Mouse (Mus musculus) liver, embryonic 16.5 days (tissue): ENCODE results near the gene Tulp1. TPM values are rescaled to one million over a fixed set of nuclear protein-coding genes. Genes with fewer than 3 reads are reported as not detected.
A peak's percentile ranks its signal among the peaks of the same experiment; 100 is the strongest.
"Not testable (repeated sequence)": the region's sequence is repeated elsewhere in the genome, so short reads cannot be mapped to it uniquely, and the experiment has no call there.

ENCODE experiments used
- ATAC-seq: fragments of 200-750 bp; cut with Nextera tagmentation; 2 replicates; pipeline ENCODE4 v1.8.0; 2017; ENCODE audit warnings: low read depth, mild to moderate bottlenecking, moderate number of reproducible peaks, moderate library complexity
- H3K27ac ChIP-seq: fragments of 300-500 bp; sonication (generic); 2 replicates; pipeline ENCODE4 v1.5.1; 2014; ENCODE audit warnings: mild to moderate bottlenecking, low read length
- H3K27me3 ChIP-seq: fragments of 300-500 bp; sonication (generic); 2 replicates; pipeline ENCODE4 v1.6.1; 2014; ENCODE audit warnings: low read depth, low read length, mixed read lengths; ENCODE audit not compliant: control insufficient read depth, insufficient read depth
- H3K36me3 ChIP-seq: fragments of 300-500 bp; sonication (generic); 2 replicates; pipeline ENCODE4 v1.6.1; 2014; ENCODE audit warnings: mild to moderate bottlenecking; ENCODE audit not compliant: control insufficient read depth, insufficient read depth
- H3K4me1 ChIP-seq: fragments of 300-500 bp; sonication (generic); 2 replicates; pipeline ENCODE4 v1.6.1; 2014; ENCODE audit warnings: low read depth, low read length, mixed read lengths; ENCODE audit not compliant: control insufficient read depth
- H3K4me2 ChIP-seq: fragments of 300-500 bp; sonication (generic); 2 replicates; pipeline ENCODE4 v1.6.1; 2014; ENCODE audit warnings: low read depth, low read length, mixed read lengths
- H3K4me3 ChIP-seq: fragments of 300-500 bp; sonication (generic); 2 replicates; pipeline ENCODE4 v1.5.1; 2014; ENCODE audit warnings: low read depth, mild to moderate bottlenecking, low read length
- H3K9ac ChIP-seq: fragments of 300-500 bp; sonication (generic); 2 replicates; pipeline ENCODE4 v1.6.1; 2014; ENCODE audit warnings: low read depth, low read length
- H3K9me3 ChIP-seq: fragments of 300-500 bp; sonication (generic); replicated peaks from 2 replicates; pipeline ENCODE4 v1.6.1; 2016; ENCODE audit warnings: low read length; ENCODE audit not compliant: control insufficient read depth
- WGBS: fragments of 180-500 bp; shearing (Covaris S2); extraction: QIAGEN DNeasy Blood & Tissue Kit; methylation state at CpG from one replicate; pipeline ENCODE4 v1.1.7; 2014; ENCODE audit not compliant: insufficient replicate concordance; 5-methylcytosine and 5-hydroxymethylcytosine counted together
- polyA plus RNA-seq: library from polyadenylated mRNA; unstranded; fragments of >200 nt; fragmentation: Nextera tagmentation; extraction: Ambion mirVana; gene quantifications from 2 replicates; pipeline ENCODE4 v1.2.1, GENCODE M21; 2015

Gene Tulp1
- polyA plus RNA-seq, 1 experiment from 2014 or later: not detected

- ATAC-seq: no peak
- WGBS: 58% methylated on average over 9 of the region's 9 CpGs
- Histone ChIP-seq H3K4me1 (peaks cover 3% of the 10 kb centered on the region; the same call in 1 of the 2 replicates), H3K4me2 (no peak overlapping the region), H3K4me3 (no peak overlapping the region), H3K27me3 (peaks cover 67% of the 10 kb centered on the region), H3K36me3 (no peaks in the 10 kb centered on the region), H3K27ac (no peak overlapping the region), H3K9me3 (no peaks in the 10 kb centered on the region), H3K9ac (no peak overlapping the region)
Measured at GRCm38 (mm10) chr17:28360531-28361277, 4.3 kb downstream of the Tulp1 start.

GRCm38 (mm10) chr17:28358576-28359261, 6.3 kb downstream of the Tulp1 start:
- H3K27ac ChIP-seq, ATAC-seq, H3K4me3 ChIP-seq, H3K36me3 ChIP-seq, H3K4me2 ChIP-seq, H3K9ac ChIP-seq, H3K9me3 ChIP-seq, H3K4me1 ChIP-seq: not testable (repeated sequence)
- peaks cover 49% of the 10 kb centered on the region for H3K27me3 ChIP-seq
- 23% methylated on average over 24 of the region's 24 CpGs for WGBS

- ATAC-seq: no peak
- Histone ChIP-seq H3K9ac (no peak overlapping the region), H3K27ac (no peak overlapping the region), H3K4me3 (no peak overlapping the region), H3K4me2 (no peak overlapping the region), H3K27me3 (peaks cover 32% of the 10 kb centered on the region), H3K4me1 (peaks cover 15% of the 10 kb centered on the region), H3K36me3 (no peaks in the 10 kb centered on the region), H3K9me3 (no peaks in the 10 kb centered on the region)
- 77% methylated on average over 12 of the region's 12 CpGs for WGBS
Measured at GRCm38 (mm10) chr17:28355871-28356270, 9.2 kb downstream of the Tulp1 start.

GRCm38 (mm10) chr17:28352018-28352417, 13.0 kb downstream of the Tulp1 start:
- ATAC-seq: peak; percentile 49
- no peaks in the 10 kb centered on the region for H3K9me3 ChIP-seq
- H3K9ac ChIP-seq: no peak overlapping the region
- H3K36me3 ChIP-seq: no peaks in the 10 kb centered on the region
- peaks cover 16% of the 10 kb centered on the region for H3K4me1 ChIP-seq
- no peak overlapping the region for H3K27ac ChIP-seq
- peak overlapping the region; percentile 95 for H3K4me2 ChIP-seq
- peaks cover 37% of the 10 kb centered on the region for H3K27me3 ChIP-seq
- H3K4me3 ChIP-seq: peak overlapping the region; percentile 69; the same call in 1 of the 2 replicates
- 12% methylated on average over 11 of the region's 11 CpGs for WGBS

- peak overlapping the region; percentile 95 for H3K4me2 ChIP-seq
- peak overlapping the region; percentile 57; the same call in 1 of the 2 replicates for H3K27ac ChIP-seq
- ATAC-seq: no peak
- 2% methylated on average over 28 of the region's 29 CpGs for WGBS
- peak overlapping the region; percentile 63 for H3K9ac ChIP-seq
- no peaks in the 10 kb centered on the region for H3K9me3 ChIP-seq
- peaks cover 16% of the 10 kb centered on the region for H3K4me1 ChIP-seq
- peaks cover 37% of the 10 kb centered on the region for H3K27me3 ChIP-seq
- H3K36me3 ChIP-seq: no peaks in the 10 kb centered on the region
- H3K4me3 ChIP-seq: peak overlapping the region; percentile 69
Measured at GRCm38 (mm10) chr17:28351353-28351890, 13.6 kb downstream of the Tulp1 start.

GRCm38 (mm10) chr17:28350466-28351352, 14.3 kb downstream of the Tulp1 start, which contains the start of gene Tead3:
TSS of gene Tead3 (minus strand) at chr17:28350817.
- H3K4me1 ChIP-seq: peaks cover 21% of the 10 kb centered on the region
- H3K27me3 ChIP-seq: peaks cover 40% of the 10 kb centered on the region
- H3K9ac ChIP-seq: peak within 1 kb of the TSS; percentile 63
- no peaks in the 10 kb centered on the region for H3K9me3 ChIP-seq
- H3K27ac ChIP-seq: peak within 1 kb of the TSS; percentile 57
- peak within 1 kb of the TSS; percentile 95 for H3K4me2 ChIP-seq
- H3K36me3 ChIP-seq: no peaks in the 10 kb centered on the region
- ATAC-seq: peak; percentile 75
- peak within 1 kb of the TSS; percentile 69 for H3K4me3 ChIP-seq
- WGBS: under 1% methylated on average over 55 of the region's 73 CpGs

- peak overlapping the region; percentile 55 for H3K27ac ChIP-seq
- peaks cover 24% of the 10 kb centered on the region for H3K4me1 ChIP-seq
- WGBS: under 1% methylated on average over 52 of the region's 54 CpGs
Measured at GRCm38 (mm10) chr17:28349901-28350465, 15.0 kb downstream of the Tulp1 start.

GRCm38 (mm10) chr17:28349264-28349880, 15.7 kb downstream of the Tulp1 start:
- no peaks in the 10 kb centered on the region for H3K36me3 ChIP-seq
- 27% methylated on average over 13 of the region's 13 CpGs for WGBS
- H3K27me3 ChIP-seq: peaks cover 46% of the 10 kb centered on the region
- peak overlapping the region; percentile 57 for H3K9ac ChIP-seq
- H3K4me3 ChIP-seq: peak overlapping the region; percentile 69
- ATAC-seq: no peak
- no peak overlapping the region for H3K27ac ChIP-seq
- peaks cover 24% of the 10 kb centered on the region for H3K4me1 ChIP-seq
- H3K9me3 ChIP-seq: no peaks in the 10 kb centered on the region
- H3K4me2 ChIP-seq: peak overlapping the region; percentile 95

More at GRCm38 (mm10) chr17:28349901-28350465, 15.0 kb downstream of the Tulp1 start:
- peak; percentile 59 for ATAC-seq
- H3K9ac ChIP-seq: peak overlapping the region; percentile 57
- H3K27me3 ChIP-seq: peaks cover 46% of the 10 kb centered on the region
- peak overlapping the region; percentile 95 for H3K4me2 ChIP-seq
- no peaks in the 10 kb centered on the region for H3K9me3 ChIP-seq
- H3K36me3 ChIP-seq: no peaks in the 10 kb centered on the region
- peak overlapping the region; percentile 69 for H3K4me3 ChIP-seq
